Mouse (Mus musculus) kidney, adult 11 months (tissue): ENCODE measurements at regions not wholly inside any gene's neighbourhood (a gene's known extent, or its start where the extent isn't known, plus 50 kb on each side); places are given as distances from the start of the nearest gene placed in this dataset.

Experiments
- DNase-seq: peaks from one replicate; pipeline ENCODE4 v3.0.0; 2022

DNA sequence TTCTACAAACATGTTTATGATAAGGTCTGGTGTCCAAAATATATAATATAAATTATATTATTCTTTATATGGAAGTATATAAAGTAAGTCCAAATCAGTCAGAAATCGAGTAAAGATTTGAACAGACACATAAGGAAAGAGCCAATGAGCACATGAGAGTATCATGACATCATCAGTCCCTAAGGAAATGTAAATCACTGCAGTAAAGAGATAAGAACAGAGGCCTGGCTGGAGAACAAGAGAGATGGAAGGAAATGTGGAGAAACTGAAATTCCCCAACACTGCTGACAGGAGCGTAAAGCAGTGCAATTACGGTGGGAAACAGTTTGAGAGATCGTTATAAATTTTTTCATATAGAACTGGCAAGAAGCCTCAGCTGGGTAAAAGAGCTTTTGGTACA lies 306.2 kb upstream of the Tbx3 start:
- no peak for DNase-seq

GRCm38 (mm10) chr5:119365157-119365556 lies 305.3 kb upstream of the Tbx3 start:
- no peak for DNase-seq

GRCm38 (mm10) chr5:119366296-119366695 lies 304.2 kb upstream of the Tbx3 start:
- peak; percentile 16 for DNase-seq

- no peak for DNase-seq
Observed at GRCm38 (mm10) chr5:119370481-119370880, 300.0 kb upstream of the Tbx3 start.

- DNase-seq = no peak
Observed at GRCm38 (mm10) chr5:119370931-119371330, 299.5 kb upstream of the Tbx3 start.

- DNase-seq = no peak
Observed at GRCm38 (mm10) chr5:119373774-119374700, 296.4 kb upstream of the Tbx3 start.

DNA sequence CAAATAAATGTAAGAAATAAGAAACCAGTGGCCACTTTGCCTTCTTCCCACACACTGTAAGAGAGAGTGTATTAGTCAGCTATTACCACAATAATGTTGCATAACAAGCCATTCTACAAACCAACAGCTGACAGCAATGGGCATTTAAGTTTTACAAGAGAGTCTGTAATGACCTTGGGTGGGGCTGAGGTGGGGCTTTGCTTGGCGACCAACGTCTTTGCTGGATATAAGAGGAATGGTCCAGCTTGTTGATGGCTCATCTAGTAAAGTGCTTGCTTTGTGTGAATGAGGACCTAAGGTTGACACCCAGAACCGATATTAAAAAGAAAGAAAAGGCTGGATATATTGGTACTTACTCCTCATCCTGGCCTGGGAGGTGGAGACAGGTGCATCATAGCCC lies 295.6 kb upstream of the Tbx3 start:
- no peak for DNase-seq

GRCm38 (mm10) chr5:119378261-119378660 lies 292.2 kb upstream of the Tbx3 start:
- peak; percentile 17 for DNase-seq

DNA sequence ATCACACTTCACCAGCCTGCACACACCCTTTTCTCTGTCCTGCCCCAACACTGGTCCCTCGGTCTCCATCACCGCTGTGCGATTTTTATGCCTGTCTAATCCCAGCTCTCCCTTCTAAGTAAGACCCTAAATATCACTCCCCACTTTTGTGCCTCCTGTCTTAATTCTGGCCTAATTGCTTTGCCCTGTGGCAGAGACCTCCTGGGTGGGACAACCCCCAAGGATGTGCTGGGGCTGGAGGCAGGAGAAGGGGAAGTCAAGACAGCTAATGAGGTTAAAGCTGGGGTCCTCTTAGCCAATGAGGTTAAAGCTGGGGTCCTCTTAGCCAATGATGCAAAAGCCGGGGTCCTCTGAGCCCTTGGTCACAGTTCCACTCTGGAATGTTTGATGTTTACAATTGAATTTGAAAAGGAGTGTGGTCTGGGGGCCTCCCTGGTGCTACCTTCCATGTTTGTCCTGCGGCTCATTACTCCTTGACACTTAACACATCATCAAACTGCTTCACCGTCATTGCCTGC lies 290.5 kb upstream of the Tbx3 start:
- DNase-seq = no peak

DNA sequence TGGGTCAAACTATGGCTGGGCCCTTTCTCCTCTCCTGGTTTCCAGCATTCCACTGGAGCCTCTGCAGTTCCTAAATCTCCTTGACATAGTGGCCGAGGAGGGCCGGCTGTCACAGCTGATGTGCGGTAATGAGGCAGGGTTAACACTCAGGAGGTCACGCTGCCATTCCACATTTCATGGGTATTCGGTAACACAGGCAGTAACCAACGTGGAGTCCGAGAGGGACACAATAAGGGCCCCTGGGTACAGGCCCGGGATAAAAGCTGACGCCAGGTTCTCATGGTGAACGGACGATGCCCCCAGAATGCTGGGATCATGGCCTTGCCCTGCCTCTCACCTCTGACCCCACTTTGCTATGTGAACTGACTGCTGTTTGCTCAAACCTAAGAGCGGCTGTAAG lies 289.0 kb upstream of the Tbx3 start:
- DNase-seq = no peak

GRCm38 (mm10) chr5:119385506-119385905 lies 285.0 kb upstream of the Tbx3 start:
- no peak for DNase-seq

- DNase-seq = no peak
Observed at GRCm38 (mm10) chr5:119386821-119387220, 283.6 kb upstream of the Tbx3 start.

- DNase-seq = no peak
Observed at GRCm38 (mm10) chr5:119387261-119387660, 283.2 kb upstream of the Tbx3 start.

DNA sequence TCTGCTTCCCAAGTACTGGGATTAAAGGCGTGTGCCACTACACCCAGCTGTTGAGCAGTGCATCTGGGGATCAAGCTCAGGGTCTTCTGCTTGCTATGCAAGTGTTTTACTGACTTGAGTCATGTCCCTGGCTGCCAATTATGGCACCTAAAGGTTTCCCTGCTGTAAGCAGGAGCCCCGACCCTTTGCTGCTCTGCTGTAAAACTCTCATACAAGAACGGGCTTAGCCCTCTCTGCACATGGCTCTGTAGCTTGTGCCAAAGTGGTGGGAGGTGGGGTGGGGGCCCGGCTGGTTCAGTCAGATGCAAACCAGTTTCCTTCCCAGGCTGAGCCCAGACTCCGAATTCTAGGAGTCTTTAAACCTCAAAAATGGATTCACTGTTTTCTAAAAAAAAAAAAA lies 281.6 kb upstream of the Tbx3 start:
- DNase-seq = no peak

DNA sequence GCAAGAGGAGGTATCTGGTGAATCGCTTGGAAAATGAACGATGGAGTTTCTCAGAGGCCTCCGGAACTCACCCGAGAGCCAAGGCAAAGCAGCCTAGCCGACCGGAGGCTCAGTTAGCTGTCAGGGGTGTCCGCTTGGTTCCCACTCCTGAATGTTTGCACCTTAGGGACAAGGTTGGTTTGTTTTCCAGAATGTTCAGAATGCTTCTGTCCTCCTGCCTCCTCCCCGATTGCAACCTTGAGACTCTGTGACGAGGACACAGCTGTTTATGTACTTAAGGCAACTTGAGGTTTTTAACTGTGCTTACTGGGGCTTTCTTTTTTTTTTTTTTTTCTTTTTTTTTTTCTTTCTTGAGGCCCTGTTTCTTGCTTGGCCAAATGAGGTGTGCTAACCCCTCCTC lies 281.1 kb upstream of the Tbx3 start:
- DNase-seq = no peak

- DNase-seq = no peak
Observed at GRCm38 (mm10) chr5:119389857-119390256, 280.6 kb upstream of the Tbx3 start.

DNA sequence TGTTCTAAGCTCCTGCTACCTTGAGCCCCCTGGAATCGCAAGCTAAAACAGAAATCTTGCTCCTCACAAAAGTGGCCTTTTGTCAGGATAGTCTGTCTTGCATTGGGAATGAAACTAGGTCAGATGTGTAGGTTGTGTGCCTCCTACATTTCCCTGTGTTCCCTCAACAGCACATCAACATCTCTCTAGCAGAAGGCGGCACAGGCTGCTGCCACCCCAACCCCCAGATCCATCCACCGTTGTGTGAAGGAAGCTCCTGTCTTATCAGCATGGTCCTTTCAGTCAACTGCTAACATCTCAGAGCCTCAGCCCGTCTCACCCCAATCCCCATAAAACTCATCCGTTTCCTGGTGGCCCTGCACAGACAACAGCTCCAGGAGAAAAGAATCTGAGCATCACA lies 272.0 kb upstream of the Tbx3 start:
- no peak for DNase-seq

DNA sequence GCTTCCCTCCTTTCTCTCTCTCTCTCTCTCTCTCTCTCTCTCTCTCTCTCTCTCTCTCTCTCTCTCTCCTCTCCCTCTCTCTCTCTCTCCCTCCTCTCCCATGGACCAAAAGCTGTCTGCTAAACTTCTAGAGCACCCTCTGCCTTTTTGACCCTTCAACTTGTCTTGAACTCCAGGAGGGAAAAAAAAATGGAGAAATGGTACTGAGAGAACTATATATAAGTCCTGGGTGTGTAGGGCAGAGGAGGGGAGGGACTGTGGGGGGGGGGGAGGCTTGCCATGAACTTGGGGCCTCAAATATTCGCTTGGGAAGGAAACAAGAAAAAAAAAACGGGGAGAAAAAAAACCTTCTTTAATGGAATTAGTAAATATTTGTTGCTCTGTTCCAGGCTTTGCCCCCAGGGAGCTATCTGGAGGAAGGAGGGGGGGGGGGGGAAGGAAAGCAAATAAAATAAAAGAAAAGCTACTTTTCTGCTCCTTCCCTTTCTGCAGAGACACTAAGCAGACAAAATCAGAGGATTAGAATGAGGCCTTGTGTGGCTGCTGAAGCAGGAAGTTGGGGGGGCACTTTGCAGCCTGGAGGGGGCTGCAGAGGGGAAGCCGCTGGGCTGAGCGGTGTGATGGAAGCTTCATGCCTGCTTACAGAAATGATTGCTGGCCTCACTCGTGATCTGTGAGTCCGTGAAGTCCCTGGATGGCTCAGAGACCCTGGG lies 270.1 kb upstream of the Tbx3 start:
- no peak for DNase-seq

DNA sequence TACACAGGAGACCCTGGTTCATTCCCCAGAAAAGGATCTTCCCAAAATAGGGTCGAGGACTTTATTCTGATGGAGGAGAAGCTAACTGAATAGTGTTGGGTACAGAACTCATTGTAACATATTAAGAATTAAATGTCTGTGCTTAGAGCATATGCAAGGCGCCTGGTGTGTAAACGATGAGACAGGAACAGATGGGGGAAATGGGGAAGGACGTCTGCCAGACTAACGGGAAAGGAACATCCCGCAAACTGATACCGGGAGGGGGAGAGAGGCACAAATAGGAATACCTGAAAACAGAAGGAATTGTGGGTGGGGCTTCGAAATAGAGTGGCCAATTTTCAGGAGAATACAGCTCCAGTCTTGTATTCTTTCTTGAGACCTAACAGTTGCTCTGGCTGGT lies 268.6 kb upstream of the Tbx3 start:
- no peak for DNase-seq

- no peak for DNase-seq
Observed at GRCm38 (mm10) chr5:119402651-119403050, 267.8 kb upstream of the Tbx3 start.

DNA sequence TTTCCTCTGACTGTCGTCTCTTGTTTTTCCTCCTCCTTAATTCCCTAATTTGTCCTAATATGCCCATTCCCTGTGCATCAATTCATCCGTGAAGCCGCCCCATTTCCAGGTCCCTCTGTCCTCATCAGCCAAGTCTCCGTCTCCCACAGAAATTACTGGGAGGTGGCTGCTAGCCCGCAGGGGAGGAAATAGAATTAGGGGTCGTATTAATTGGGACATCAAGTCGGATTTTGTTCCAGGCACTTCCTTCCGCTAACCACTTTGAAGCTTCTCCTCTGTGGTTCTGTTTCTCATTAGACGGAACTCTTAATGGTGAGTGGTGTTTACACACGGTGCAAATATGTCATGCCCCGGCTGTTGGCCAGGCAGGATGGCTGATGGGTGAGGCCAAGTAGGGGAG lies 259.5 kb upstream of the Tbx3 start:
- DNase-seq = no peak

GRCm38 (mm10) chr5:119415835-119416234 lies 254.6 kb upstream of the Tbx3 start:
- DNase-seq = no peak

DNA sequence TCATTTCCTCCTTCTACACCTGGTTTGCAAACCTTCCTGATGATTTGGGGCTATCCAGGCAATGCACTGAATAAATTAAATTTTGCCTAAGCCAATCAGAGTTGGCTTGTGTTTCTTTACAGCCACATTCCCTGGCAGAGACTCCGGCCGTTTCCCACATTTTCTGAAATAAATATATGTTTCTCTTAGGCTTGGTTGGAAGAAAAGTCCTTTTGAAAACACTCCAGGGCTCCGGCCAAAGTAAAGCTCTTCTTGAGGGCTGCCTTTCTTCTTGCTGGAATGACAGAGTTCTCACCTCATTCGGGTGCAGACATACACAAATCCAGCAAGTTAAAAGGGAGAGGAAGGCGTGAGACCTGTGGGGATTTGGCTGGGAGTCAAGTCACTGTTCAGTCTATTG lies 252.0 kb upstream of the Tbx3 start:
- DNase-seq = no peak

GRCm38 (mm10) chr5:119427511-119428019 lies 242.9 kb upstream of the Tbx3 start:
- DNase-seq = peak; percentile 3
